Mouse (Mus musculus) hindbrain, embryonic 16.5 days (tissue): ENCODE data around the gene Cmss1. TPM values are rescaled to one million over a fixed set of nuclear protein-coding genes. Genes with fewer than 3 reads are reported as not detected.
A peak's percentile ranks its signal among the peaks of the same experiment; 100 is the strongest.

ENCODE experiments used
- ATAC-seq: fragments of 200-750 bp; cut with Nextera tagmentation; 2 replicates; pipeline ENCODE4 v1.8.0; 2017; ENCODE audit warnings: moderate TSS enrichment, moderate library complexity
- H3K27ac ChIP-seq: fragments of 300-500 bp; sonication (generic); 2 replicates; pipeline ENCODE4 v1.5.1; 2014; ENCODE audit warnings: low read depth, mild to moderate bottlenecking, control low read depth, low read length, moderate library complexity
- H3K27me3 ChIP-seq: fragments of 300-500 bp; sonication (generic); replicated peaks from 2 replicates; pipeline ENCODE4 v1.6.1; 2014; ENCODE audit warnings: low read length; ENCODE audit not compliant: control insufficient read depth, insufficient read depth
- H3K36me3 ChIP-seq: fragments of 300-500 bp; sonication (generic); 2 replicates; pipeline ENCODE4 v1.6.1; 2014; ENCODE audit warnings: mild to moderate bottlenecking, low read length, moderate library complexity, mixed read lengths; ENCODE audit not compliant: control insufficient read depth, insufficient read depth
- H3K4me1 ChIP-seq: fragments of 300-500 bp; sonication (generic); 2 replicates; pipeline ENCODE4 v1.6.1; 2014; ENCODE audit warnings: low read depth, low read length; ENCODE audit not compliant: control insufficient read depth, insufficient read depth
- H3K4me2 ChIP-seq: fragments of 300-500 bp; sonication (generic); 2 replicates; pipeline ENCODE4 v1.6.1; 2014; ENCODE audit warnings: mild to moderate bottlenecking, low read length, control low read depth, moderate library complexity
- H3K4me3 ChIP-seq: fragments of 300-500 bp; sonication (generic); 2 replicates; pipeline ENCODE4 v1.5.1; 2014; ENCODE audit warnings: mild to moderate bottlenecking, low read length, control low read depth, moderate library complexity
- H3K9ac ChIP-seq: fragments of 300-500 bp; sonication (generic); 2 replicates; pipeline ENCODE4 v1.6.1; 2014; ENCODE audit warnings: low read depth, mild to moderate bottlenecking, control low read depth, low read length, moderate library complexity
- H3K9me3 ChIP-seq: fragments of 300-500 bp; sonication (generic); 2 replicates; pipeline ENCODE4 v1.6.1; 2014; ENCODE audit warnings: mild to moderate bottlenecking, low read length, moderate library complexity; ENCODE audit not compliant: control insufficient read depth
- WGBS: fragments of 180-500 bp; shearing (Covaris S2); extraction: QIAGEN DNeasy Blood & Tissue Kit; methylation state at CpG from one replicate; pipeline ENCODE4 v1.1.7; 2014; 5-methylcytosine and 5-hydroxymethylcytosine counted together
- polyA plus RNA-seq: library from polyadenylated mRNA; unstranded; fragments of >200 nt; fragmentation: Nextera tagmentation; extraction: Ambion mirVana; gene quantifications from 2 replicates; pipeline ENCODE4 v1.2.1, GENCODE M21; 2015

The Cmss1 gene
- polyA plus RNA-seq, 1 experiment from 2014 or later = 38.4 TPM

- H3K27me3 ChIP-seq = no peaks in the 10 kb centered on the region
- 94% methylated on average over 4 of the region's 4 CpGs for WGBS
- H3K4me1 ChIP-seq = no peaks in the 10 kb centered on the region
- H3K9me3 ChIP-seq = no peaks in the 10 kb centered on the region
- no peak overlapping the region for H3K27ac ChIP-seq
- ATAC-seq = no peak
- H3K4me3 ChIP-seq = no peak overlapping the region
- H3K36me3 ChIP-seq = no peaks in the 10 kb centered on the region
- H3K9ac ChIP-seq = no peak overlapping the region
- no peak overlapping the region for H3K4me2 ChIP-seq
Observed at GRCm38 (mm10) chr16:57491853-57492252, 114.8 kb downstream of the Cmss1 start.

GRCm38 (mm10) chr16:57490691-57491090 is 116.0 kb downstream of the Cmss1 start:
- Histone ChIP-seq H3K9ac (no peak overlapping the region), H3K4me2 (no peak overlapping the region), H3K4me3 (no peak overlapping the region), H3K9me3 (no peaks in the 10 kb centered on the region), H3K27me3 (no peaks in the 10 kb centered on the region), H3K36me3 (no peaks in the 10 kb centered on the region), H3K27ac (no peak overlapping the region), H3K4me1 (no peaks in the 10 kb centered on the region)
- ATAC-seq = no peak
- WGBS = 89% methylated on average over 8 of the region's 8 CpGs

GRCm38 (mm10) chr16:57488661-57489060 is 118.0 kb downstream of the Cmss1 start:
- Histone ChIP-seq H3K27ac (no peak overlapping the region), H3K36me3 (no peaks in the 10 kb centered on the region), H3K4me3 (no peak overlapping the region), H3K4me2 (no peak overlapping the region), H3K27me3 (no peaks in the 10 kb centered on the region), H3K9me3 (no peaks in the 10 kb centered on the region), H3K4me1 (no peaks in the 10 kb centered on the region), H3K9ac (no peak overlapping the region)
- no peak for ATAC-seq

- no peak for ATAC-seq
- Histone ChIP-seq H3K9me3 (no peaks in the 10 kb centered on the region), H3K27ac (no peak overlapping the region), H3K4me1 (no peaks in the 10 kb centered on the region), H3K9ac (no peak overlapping the region), H3K4me3 (no peak overlapping the region), H3K27me3 (no peaks in the 10 kb centered on the region), H3K36me3 (no peaks in the 10 kb centered on the region), H3K4me2 (no peak overlapping the region)
- 93% methylated on average over 5 of the region's 5 CpGs for WGBS
Observed at GRCm38 (mm10) chr16:57486266-57486665, 120.4 kb downstream of the Cmss1 start.

GRCm38 (mm10) chr16:57485265-57485664 is 121.4 kb downstream of the Cmss1 start:
- Histone ChIP-seq H3K9ac (no peak overlapping the region), H3K4me2 (no peak overlapping the region), H3K9me3 (no peaks in the 10 kb centered on the region), H3K36me3 (no peaks in the 10 kb centered on the region), H3K4me1 (no peaks in the 10 kb centered on the region), H3K27me3 (no peaks in the 10 kb centered on the region), H3K4me3 (no peak overlapping the region), H3K27ac (no peak overlapping the region)
- ATAC-seq = 0 out of 2 replicates have a peak, but pooled peaks have one; percentile 31
- WGBS = 61% methylated on average over 9 of the region's 9 CpGs

GRCm38 (mm10) chr16:57484043-57484795 is 122.4 kb downstream of the Cmss1 start:
- no peak overlapping the region for H3K27ac ChIP-seq
- ATAC-seq = no peak
- 56% methylated on average over 12 of the region's 12 CpGs for WGBS
- no peaks in the 10 kb centered on the region for H3K36me3 ChIP-seq
- H3K4me3 ChIP-seq = no peak overlapping the region
- H3K9ac ChIP-seq = no peak overlapping the region
- H3K27me3 ChIP-seq = no peaks in the 10 kb centered on the region
- no peak overlapping the region for H3K4me2 ChIP-seq
- H3K9me3 ChIP-seq = no peaks in the 10 kb centered on the region
- H3K4me1 ChIP-seq = no peaks in the 10 kb centered on the region

- ATAC-seq = no peak
- WGBS = 84% methylated on average over 2 of the region's 2 CpGs
Observed at GRCm38 (mm10) chr16:57483503-57483902, 123.2 kb downstream of the Cmss1 start.

GRCm38 (mm10) chr16:57482911-57483310 is 123.8 kb downstream of the Cmss1 start:
- Histone ChIP-seq H3K9me3 (no peaks in the 10 kb centered on the region), H3K9ac (no peak overlapping the region), H3K27me3 (no peaks in the 10 kb centered on the region), H3K27ac (no peak overlapping the region), H3K4me1 (no peaks in the 10 kb centered on the region), H3K4me3 (no peak overlapping the region), H3K36me3 (no peaks in the 10 kb centered on the region), H3K4me2 (no peak overlapping the region)
- 67% methylated on average over 4 of the region's 4 CpGs for WGBS
- no peak for ATAC-seq

More at GRCm38 (mm10) chr16:57483503-57483902, 123.2 kb downstream of the Cmss1 start:
- no peak overlapping the region for H3K9ac ChIP-seq
- no peaks in the 10 kb centered on the region for H3K4me1 ChIP-seq
- no peak overlapping the region for H3K27ac ChIP-seq
- no peak overlapping the region for H3K4me2 ChIP-seq
- H3K9me3 ChIP-seq = no peaks in the 10 kb centered on the region
- H3K36me3 ChIP-seq = no peaks in the 10 kb centered on the region
- H3K4me3 ChIP-seq = no peak overlapping the region
- no peaks in the 10 kb centered on the region for H3K27me3 ChIP-seq

- no peak overlapping the region for H3K27ac ChIP-seq
- no peak overlapping the region for H3K4me2 ChIP-seq
- 53% methylated on average over 6 of the region's 6 CpGs for WGBS
- 0 out of 2 replicates have a peak, but pooled peaks have one; percentile 11 for ATAC-seq
- H3K9me3 ChIP-seq = no peaks in the 10 kb centered on the region
- H3K4me1 ChIP-seq = no peaks in the 10 kb centered on the region
- H3K4me3 ChIP-seq = no peak overlapping the region
- H3K9ac ChIP-seq = no peak overlapping the region
- H3K27me3 ChIP-seq = no peaks in the 10 kb centered on the region
- no peaks in the 10 kb centered on the region for H3K36me3 ChIP-seq
Observed at GRCm38 (mm10) chr16:57482264-57482663, 124.4 kb downstream of the Cmss1 start.
